8 mouse cellular contexts compared by ENCODE assay signal in the genomic region with DNA sequence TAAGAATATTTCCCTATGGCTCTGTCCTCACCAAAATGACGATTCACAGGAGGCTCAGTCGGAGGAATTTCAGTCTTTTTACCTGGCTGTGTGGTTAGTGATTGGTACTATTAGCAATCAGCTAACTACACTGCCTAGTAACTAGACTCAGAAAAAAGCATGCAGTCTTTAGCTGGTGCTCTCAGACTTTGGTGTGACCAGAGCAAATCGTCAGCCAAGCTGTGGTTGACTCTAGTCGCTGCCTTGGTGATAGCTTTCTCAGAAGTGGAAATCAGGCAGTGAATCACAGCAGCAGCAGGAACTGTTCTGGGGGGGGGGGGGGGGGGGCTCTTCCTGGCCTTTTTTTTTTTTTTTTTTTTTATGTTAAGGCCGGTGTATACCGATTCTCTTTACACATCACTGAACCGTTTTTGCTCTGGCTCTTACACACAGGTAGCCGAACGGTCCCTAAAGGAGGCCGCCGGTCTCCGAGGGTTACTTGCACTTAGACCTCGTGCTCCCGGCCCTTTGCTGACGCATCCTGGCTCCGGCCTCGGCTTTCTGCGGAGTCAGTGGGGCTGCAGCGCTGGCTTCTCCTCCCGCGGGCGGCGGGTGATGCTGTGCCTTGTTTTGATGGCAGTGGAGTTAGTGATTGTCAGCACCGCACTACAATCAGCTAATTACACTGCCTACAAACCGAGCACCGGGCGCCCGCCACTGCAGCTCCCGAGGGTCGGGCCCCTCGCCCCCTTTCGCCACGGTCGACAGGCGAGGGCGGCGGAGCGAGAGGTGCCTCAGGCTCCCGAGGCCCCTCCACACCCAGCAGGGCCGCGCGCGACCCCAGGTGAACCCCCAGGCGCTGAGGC. TPM values are rescaled to one million over a fixed set of nuclear protein-coding genes. Genes with fewer than 3 reads are reported as not detected.
DNase-seq lines count a peak whose midpoint lies in the region; ATAC-seq and TF ChIP-seq lines count a peak whose summit lies in the region.

No protein-coding gene starts in this region.

- H3K4me3 ChIP-seq in intestine, postnatal 0 days (ENCODE audit: low read depth, low read length), result peak overlapping the region; percentile 46
- H3K4me3 ChIP-seq in limb, embryonic 14.5 days (replicated peaks; ENCODE audit: low read length), result peak overlapping the region; percentile 55
- peak overlapping the region; percentile 63 for H3K4me3 ChIP-seq in midbrain, postnatal 0 days (ENCODE audit: low read depth, low read length)
- peak overlapping the region; percentile 92 for H3K4me3 ChIP-seq in testis, adult 2 months (ENCODE audit: control insufficient read depth, low read depth, low read length)

- no peaks in the 10 kb centered on the region for H3K36me3 ChIP-seq in intestine, postnatal 0 days (ENCODE audit: control insufficient read depth, insufficient read depth)
- no peaks in the 10 kb centered on the region for H3K36me3 ChIP-seq in limb, embryonic 14.5 days (ENCODE audit: control insufficient read depth, insufficient read depth, low read length)
- H3K36me3 ChIP-seq in midbrain, postnatal 0 days (ENCODE audit: insufficient read depth, low read length), result no peaks in the 10 kb centered on the region
- H3K36me3 ChIP-seq in testis, adult 2 months (ENCODE audit: control insufficient read depth, insufficient read depth, low read length), result peaks cover 2% of the 10 kb centered on the region; the same call in 1 of the 2 replicates

- TF ChIP-seq CTCF in intestine, postnatal 0 days (IDR thresholded peaks at IDR 0.05; ENCODE audit: low read depth), result no peak
- TF ChIP-seq CTCF in midbrain, postnatal 0 days (IDR thresholded peaks at IDR 0.05), result no peak
- TF ChIP-seq CTCF in testis, adult 2 months (IDR thresholded peaks at IDR 0.05; ENCODE audit: control insufficient read depth, insufficient read depth, insufficient replicate concordance, low read depth, low read length), result no peak

- H3K27me3 ChIP-seq in intestine, postnatal 0 days (replicated peaks; ENCODE audit: control insufficient read depth, insufficient read depth, low read length), result peaks cover 16% of the 10 kb centered on the region
- peaks cover 16% of the 10 kb centered on the region for H3K27me3 ChIP-seq in limb, embryonic 14.5 days (ENCODE audit: control insufficient read depth, insufficient read depth, low read length)
- no peaks in the 10 kb centered on the region for H3K27me3 ChIP-seq in midbrain, postnatal 0 days (ENCODE audit: insufficient read depth, low read length)
- no peaks in the 10 kb centered on the region for H3K27me3 ChIP-seq in testis, adult 2 months (ENCODE audit: control insufficient read depth, insufficient read depth, low read length)

- no peak for TF ChIP-seq POLR2A in limb, embryonic 14.5 days (IDR thresholded peaks at IDR 0.05; ENCODE audit: borderline replicate concordance, extremely low read depth, insufficient read depth, insufficient read length)
- TF ChIP-seq POLR2A in testis, adult 2 months (IDR thresholded peaks at IDR 0.05; ENCODE audit: control insufficient read depth, low read depth, low read length), result peak; percentile 37; the same call in 1 of the 2 replicates

- H3K27ac ChIP-seq in intestine, postnatal 0 days (ENCODE audit: low read depth, low read length), result no peak overlapping the region
- H3K27ac ChIP-seq in limb, embryonic 14.5 days (replicated peaks; ENCODE audit: low read depth, low read length), result no peak overlapping the region
- H3K27ac ChIP-seq in midbrain, postnatal 0 days (ENCODE audit: low read depth, low read length), result no peak overlapping the region
- peak overlapping the region; percentile 99 for H3K27ac ChIP-seq in testis, adult 2 months (ENCODE audit: control insufficient read depth, insufficient read depth, low read depth, low read length)

- no peak for ATAC-seq in monocyte, adult 5-6 weeks (replicated peaks; ENCODE audit: insufficient number of reproducible peaks, low FRiP score, low TSS enrichment, poor library complexity, severe bottlenecking)
- peak; percentile 49; the same call in 1 of the 2 replicates for ATAC-seq in intestine, postnatal 0 days
- ATAC-seq in limb, embryonic 14.5 days (ENCODE audit: low FRiP score, low read depth), result peak; percentile 41
- ATAC-seq in midbrain, postnatal 0 days (ENCODE audit: low FRiP score), result peak; percentile 65

- no peaks in the 10 kb centered on the region; the same call in 1 of the 2 replicates for H3K4me1 ChIP-seq in intestine, postnatal 0 days (replicated peaks; ENCODE audit: control insufficient read depth, insufficient read depth, low read length)
- H3K4me1 ChIP-seq in limb, embryonic 14.5 days (ENCODE audit: control insufficient read depth, insufficient read depth, low read length), result peaks cover 13% of the 10 kb centered on the region
- peaks cover 5% of the 10 kb centered on the region; the same call in 1 of the 2 replicates for H3K4me1 ChIP-seq in midbrain, postnatal 0 days (ENCODE audit: insufficient read depth, low read length)
- peaks cover 4% of the 10 kb centered on the region; the same call in 1 of the 2 replicates for H3K4me1 ChIP-seq in testis, adult 2 months (ENCODE audit: control insufficient read depth, insufficient read depth, low read length)

- H3K9ac ChIP-seq in intestine, postnatal 0 days (ENCODE audit: low read depth, low read length), result peak overlapping the region; percentile 27
- H3K9ac ChIP-seq in limb, embryonic 14.5 days (ENCODE audit: low read depth, low read length, severe bottlenecking), result peak overlapping the region; percentile 59
- H3K9ac ChIP-seq in midbrain, postnatal 0 days (replicated peaks; ENCODE audit: low read length, poor library complexity, severe bottlenecking), result peak overlapping the region; percentile 58

- peak overlapping the region; percentile 91 for H3K4me2 ChIP-seq in intestine, postnatal 0 days (replicated peaks; ENCODE audit: low read depth)
- peak overlapping the region; percentile 100 for H3K4me2 ChIP-seq in limb, embryonic 14.5 days (replicated peaks; ENCODE audit: low read depth, low read length, severe bottlenecking)
- H3K4me2 ChIP-seq in midbrain, postnatal 0 days (ENCODE audit: low read depth, low read length, poor library complexity, severe bottlenecking), result peak overlapping the region; percentile 100

- H3K9me3 ChIP-seq in intestine, postnatal 0 days (ENCODE audit: control insufficient read depth), result no peaks in the 10 kb centered on the region
- no peaks in the 10 kb centered on the region for H3K9me3 ChIP-seq in limb, embryonic 14.5 days (ENCODE audit: control insufficient read depth, low read length)
- H3K9me3 ChIP-seq in midbrain, postnatal 0 days (ENCODE audit: low read length), result no peaks in the 10 kb centered on the region

- 3% methylated on average over 44 of the region's 44 CpGs for WGBS in intestine, postnatal 0 days
- 1% methylated on average over 30 of the region's 44 CpGs for WGBS in limb, embryonic 14.5 days
- 2% methylated on average over 43 of the region's 44 CpGs for WGBS in midbrain, postnatal 0 days

- peak; percentile 5 to 26 for DNase-seq in monocyte, adult 2 months (ENCODE audit: low read depth in 1 of 2, low spot score in 2 of 2)
- DNase-seq in embryo, embryonic 10 days (ENCODE audit: low spot score), result peak; percentile 75
- DNase-seq in heart, adult 11 months, result peak; percentile 92
- DNase-seq in limb, embryonic 14.5 days (ENCODE audit: low spot score), result peak; percentile 13
- DNase-seq in midbrain, postnatal 0 days (ENCODE audit: low spot score), result peak; percentile 51

RNA-seq across cellular contexts. Expression of a gene that starts 1.3 kb away (rescaled TPM):
- total RNA-seq in monocyte, adult 5-6 weeks (2017), result not detected in 3 replicates
- polyA plus RNA-seq in intestine, postnatal 0 days (2015; fragmentation: Nextera tagmentation; extraction: Ambion mirVana), result not detected in 2 replicates
- 0.06 TPM in 1 of 2 replicates, not detected in the other for polyA plus RNA-seq in limb, embryonic 14.5 days (2012; rRNA removed)
- not detected in 2 replicates for polyA plus RNA-seq in limb, embryonic 14.5 days (2014; fragmentation: Nextera tagmentation; extraction: Ambion mirVana)
- not detected in 2 replicates for total RNA-seq in midbrain, postnatal 0 days (2014; rRNA removed)
- 0.47 and 0.80 TPM in 2 replicates for polyA plus RNA-seq in midbrain, postnatal 0 days (2015; fragmentation: Nextera tagmentation; extraction: Ambion mirVana)
- polyA plus RNA-seq in testis, adult 2 months (2012; rRNA removed), result 39.0 and 40.5 TPM in 2 replicates

RNA-seq across cellular contexts. Expression of a gene that starts 26.3 kb away (rescaled TPM):
- total RNA-seq in monocyte, adult 5-6 weeks (2017), result 0.43 to 6.0 TPM in 2 of 3 replicates, not detected in the other
- polyA plus RNA-seq in intestine, postnatal 0 days (2015; fragmentation: Nextera tagmentation; extraction: Ambion mirVana), result 1.7 and 2.6 TPM in 2 replicates
- polyA plus RNA-seq in limb, embryonic 14.5 days (2012; rRNA removed), result 4.6 and 6.1 TPM in 2 replicates
- 9.3 and 11.6 TPM in 2 replicates for polyA plus RNA-seq in limb, embryonic 14.5 days (2014; fragmentation: Nextera tagmentation; extraction: Ambion mirVana)
- 0.85 and 2.2 TPM in 2 replicates for total RNA-seq in midbrain, postnatal 0 days (2014; rRNA removed)
- 1.3 and 1.8 TPM in 2 replicates for polyA plus RNA-seq in midbrain, postnatal 0 days (2015; fragmentation: Nextera tagmentation; extraction: Ambion mirVana)
- polyA plus RNA-seq in testis, adult 2 months (2012; rRNA removed), result 0.61 and 0.65 TPM in 2 replicates

RNA-seq across cellular contexts. Expression of a gene that starts 42.5 kb away (rescaled TPM):
- 0.78 TPM in 1 of 3 replicates, not detected in the others for total RNA-seq in monocyte, adult 5-6 weeks (2017)
- not detected in 2 replicates for polyA plus RNA-seq in intestine, postnatal 0 days (2015; fragmentation: Nextera tagmentation; extraction: Ambion mirVana)
- polyA plus RNA-seq in limb, embryonic 14.5 days (2012; rRNA removed), result not detected in 2 replicates
- polyA plus RNA-seq in limb, embryonic 14.5 days (2014; fragmentation: Nextera tagmentation; extraction: Ambion mirVana), result 0.57 TPM in 1 of 2 replicates, not detected in the other
- not detected in 2 replicates for total RNA-seq in midbrain, postnatal 0 days (2014; rRNA removed)
- not detected in 2 replicates for polyA plus RNA-seq in midbrain, postnatal 0 days (2015; fragmentation: Nextera tagmentation; extraction: Ambion mirVana)
- 8.4 and 10.2 TPM in 2 replicates for polyA plus RNA-seq in testis, adult 2 months (2012; rRNA removed)

Comparison
In these comparisons a context has a peak if more than half of its experiments do, and no peak if none do; other contexts are left out.
1. DNase-seq: peak in every context shown above with its lines; median percentile 92 in heart, adult 11 months; 75 in embryo, embryonic 10 days; 51 in midbrain, postnatal 0 days; 16 in monocyte, adult 2 months; 13 in limb, embryonic 14.5 days.
2. RNA of a gene that starts 1.3 kb away (polyA plus RNA-seq): 39.0 to 40.5 TPM in testis, adult 2 months; 0.47 to 0.80 TPM in midbrain, postnatal 0 days, 0.06 TPM in limb, embryonic 14.5 days and not detected in intestine, postnatal 0 days; every median in the first group is over 10 times any median in the second.
3. Peak in every context shown above with its lines, with median percentiles within 50 percentile points of each other: H3K4me2 ChIP-seq, H3K4me3 ChIP-seq and H3K9ac ChIP-seq.